Mouse (Mus musculus) cerebellum, adult 2 months (tissue): ENCODE data around the gene Pglyrp2.

ENCODE experiments used
- CTCF ChIP-seq: fragments of 200-500 bp; IDR thresholded peaks from 2 replicates; pipeline ENCODE4 v1.5.1; 2011; ENCODE audit warnings: low read depth, mild to moderate bottlenecking, control low read depth, low read length, moderate library complexity, borderline replicate concordance; ENCODE audit not compliant: insufficient read depth
- POLR2A ChIP-seq: fragments of 200-500 bp; IDR thresholded peaks from 2 replicates; pipeline ENCODE4 v1.6.1; 2011; ENCODE audit warnings: low read length, control low read depth, borderline replicate concordance; ENCODE audit not compliant: insufficient read depth

DNA sequence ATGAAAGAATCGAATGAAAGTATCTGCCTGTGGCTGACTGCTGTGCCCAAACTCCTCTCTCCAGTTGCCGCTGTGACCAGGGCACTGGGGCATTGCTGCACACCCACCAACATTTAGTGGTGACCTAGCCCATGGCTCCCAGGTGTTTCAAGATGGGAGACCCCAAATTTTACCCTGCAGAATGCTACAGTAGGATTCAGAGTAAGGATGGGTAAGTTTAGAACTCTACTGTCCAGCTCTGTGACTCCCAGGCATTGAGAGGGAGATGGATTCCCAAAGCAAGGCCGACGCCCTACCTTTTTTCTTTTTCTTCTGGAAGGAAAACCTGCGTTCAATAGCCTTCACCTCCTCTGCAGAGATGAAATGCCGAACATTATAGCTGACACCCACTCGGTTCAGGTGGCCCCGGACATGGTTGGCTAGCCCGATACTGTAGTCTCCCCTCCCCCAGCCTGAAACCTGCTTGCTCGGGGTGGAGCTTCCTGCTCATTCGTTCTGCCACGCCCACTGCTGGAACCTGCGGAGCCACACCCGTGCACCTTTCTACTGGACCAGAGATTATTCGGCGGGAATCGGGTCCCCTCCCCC lies 54.9 kb downstream of the Pglyrp2 start:
- no peak for TF ChIP-seq POLR2A
- TF ChIP-seq CTCF, result no peak
